Mouse (Mus musculus): ENCODE results near the gene Fam160b1.

GRCm38 (mm10) chr19:57431476-57431875, 71.0 kb downstream of the Fam160b1 start:
- TF ChIP-seq CTCF (IDR thresholded peaks at IDR 0.05) (no peak), EP300 (IDR thresholded peaks at IDR 0.05) (no peak)
